Mouse (Mus musculus) c-Kit-negative CD71-positive TER-119-positive erythroid progenitor cells, embryonic 14.5 days (primary cell): ENCODE results near the gene Hist1h3f.
"Not testable (repeated sequence)": the region's sequence is repeated elsewhere in the genome, so short reads cannot be mapped to it uniquely, and the experiment has no call there.

Experiments used
- DNase-seq: peaks from one replicate; pipeline ENCODE4 v3.0.0-alpha.2; 2013; ENCODE audit warnings: low read depth, low spot score

The Hist1h3f gene

GRCm38 (mm10) chr13:23561883-23562659 lies 18.2 kb downstream of the Hist1h3f start, which contains the start of gene Hist1h3e:
TSS of gene Hist1h3e (minus strand) at chr13:23562369.
- peak; percentile 94 for DNase-seq

DNA sequence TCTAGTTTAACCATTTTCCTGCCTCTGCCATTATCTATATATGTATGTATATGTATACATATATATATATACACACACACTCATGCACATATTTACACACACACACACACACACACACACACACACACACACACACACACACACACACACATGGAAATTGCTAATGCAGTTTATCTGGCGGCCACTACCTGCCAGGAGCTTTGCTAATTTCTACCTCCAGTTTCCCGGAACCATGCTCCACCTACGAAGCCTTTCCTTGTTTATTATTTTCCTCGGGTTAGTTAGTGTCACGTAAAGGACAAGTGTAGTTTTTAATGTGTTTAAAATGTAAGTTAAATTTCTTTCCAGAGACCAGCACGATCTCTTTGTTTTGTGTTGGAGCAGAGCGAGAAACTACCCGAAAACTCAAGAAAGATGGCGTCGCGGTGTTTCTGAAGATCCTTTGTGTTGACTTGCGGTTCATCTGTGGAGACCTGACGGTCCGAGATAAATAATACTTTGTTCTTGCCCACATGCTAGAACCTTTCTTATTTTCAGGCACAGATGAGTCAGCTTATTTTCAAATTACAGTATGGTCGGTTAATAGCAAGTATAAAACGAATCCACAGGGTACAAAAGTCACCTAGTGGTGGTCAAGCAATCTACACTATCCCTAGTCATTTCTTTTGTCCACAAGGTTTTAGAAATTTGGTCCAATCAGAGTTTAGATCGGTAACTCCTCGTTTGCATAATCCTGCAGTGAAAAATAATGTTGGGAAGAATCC lies 19.0 kb downstream of the Hist1h3f start:
- no peak for DNase-seq

DNA sequence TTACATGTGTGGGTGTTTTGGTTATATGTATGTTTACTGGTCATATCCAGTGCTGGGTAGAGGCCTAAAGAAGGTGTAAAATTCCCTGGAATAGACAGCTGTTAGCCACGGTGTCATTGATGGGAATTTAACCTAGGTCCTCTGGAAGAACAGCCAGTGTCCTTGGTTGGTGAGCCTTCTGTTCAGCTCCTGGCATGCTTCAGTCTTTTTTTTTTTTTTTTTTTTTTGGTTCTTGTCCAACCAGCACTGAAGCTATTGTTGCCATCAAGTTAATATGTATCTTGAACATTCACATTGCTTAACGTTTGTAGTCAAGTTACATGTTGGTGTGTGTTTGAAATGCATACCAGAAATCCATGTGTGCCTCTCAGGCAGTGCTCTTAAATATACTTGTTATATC lies 20.6 kb downstream of the Hist1h3f start:
- no peak for DNase-seq

- DNase-seq: peak; percentile 49
These were observed 26.6 kb downstream of the Hist1h3f start for GRCm38 (mm10) chr13:23570261-23571021.

- peak; percentile 93 for DNase-seq
These were observed 27.2 kb downstream of the Hist1h3f start, which contains the start of the genes Hist1h2ae and Hist1h2bg for GRCm38 (mm10) chr13:23571022-23571503. TSS of gene Hist1h2ae (minus strand) at chr13:23571220. TSS of gene Hist1h2bg (plus strand) at chr13:23571396.

DNA sequence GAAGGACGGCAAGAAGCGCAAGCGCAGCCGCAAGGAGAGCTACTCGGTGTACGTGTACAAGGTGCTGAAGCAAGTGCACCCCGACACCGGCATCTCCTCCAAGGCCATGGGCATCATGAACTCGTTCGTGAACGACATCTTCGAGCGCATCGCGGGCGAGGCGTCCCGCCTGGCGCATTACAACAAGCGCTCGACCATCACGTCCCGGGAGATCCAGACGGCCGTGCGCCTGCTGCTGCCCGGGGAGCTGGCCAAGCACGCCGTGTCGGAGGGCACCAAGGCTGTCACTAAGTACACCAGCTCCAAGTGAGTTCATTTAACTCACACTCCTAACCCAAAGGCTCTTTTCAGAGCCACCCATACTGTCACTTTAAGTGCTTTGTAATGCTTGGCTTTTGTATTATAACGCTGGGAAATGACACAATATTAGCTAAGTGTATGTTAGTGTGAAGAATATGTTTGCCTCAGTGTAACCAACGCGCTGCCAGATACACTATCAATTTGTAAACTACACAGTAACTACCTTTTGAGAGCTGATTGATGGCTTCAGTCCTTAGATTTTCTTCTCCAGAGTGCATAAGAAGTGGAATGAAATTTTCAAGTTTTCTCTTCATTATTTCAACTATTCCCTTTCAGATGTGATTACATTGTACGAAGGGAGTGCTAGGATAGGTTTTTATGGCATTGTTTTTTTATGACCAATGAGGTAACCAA lies 27.8 kb downstream of the Hist1h3f start:
- peak; percentile 57 for DNase-seq

- peak; percentile 62 for DNase-seq
These were observed 28.6 kb downstream of the Hist1h3f start for GRCm38 (mm10) chr13:23572218-23573033.

DNA sequence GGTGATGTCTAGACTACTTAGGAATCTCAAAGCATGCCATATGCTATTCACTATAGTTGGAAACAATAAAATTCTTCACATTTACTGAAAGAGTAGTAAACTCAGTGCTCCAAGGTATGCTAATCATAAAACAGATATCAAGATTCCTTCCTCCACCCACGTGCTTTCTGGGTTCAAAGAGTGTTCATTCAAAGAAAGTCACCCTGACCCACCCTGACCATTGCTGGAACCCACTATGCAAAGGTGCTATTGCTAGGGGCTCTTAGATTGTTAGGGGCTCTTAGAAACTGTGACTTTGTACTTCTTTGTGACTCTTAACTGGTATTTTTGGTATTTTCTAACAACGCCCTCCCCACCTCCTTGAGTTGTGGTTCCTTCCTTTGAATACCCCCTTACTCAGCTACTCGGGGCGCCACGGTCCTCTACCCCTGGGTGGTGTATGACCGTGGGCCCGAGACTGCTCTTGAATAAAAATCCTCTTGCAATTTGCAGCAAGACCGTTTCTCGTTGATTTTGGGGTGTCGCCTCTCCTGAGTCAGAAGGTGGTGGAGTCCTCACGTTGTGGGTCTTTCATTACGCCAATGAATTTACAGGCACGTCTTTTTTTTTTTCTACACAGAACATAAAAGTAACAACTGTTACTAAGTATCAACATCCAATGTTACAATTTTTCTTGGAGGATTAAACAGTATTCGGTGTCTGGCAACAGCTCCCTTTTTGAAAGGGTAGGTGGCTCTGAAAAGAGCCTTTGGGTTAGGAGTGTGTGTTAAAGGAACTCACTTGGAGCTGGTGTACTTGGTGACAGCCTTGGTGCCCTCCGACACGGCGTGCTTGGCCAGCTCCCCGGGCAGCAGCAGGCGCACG lies 29.4 kb downstream of the Hist1h3f start:
- peak; percentile 47 for DNase-seq

DNA sequence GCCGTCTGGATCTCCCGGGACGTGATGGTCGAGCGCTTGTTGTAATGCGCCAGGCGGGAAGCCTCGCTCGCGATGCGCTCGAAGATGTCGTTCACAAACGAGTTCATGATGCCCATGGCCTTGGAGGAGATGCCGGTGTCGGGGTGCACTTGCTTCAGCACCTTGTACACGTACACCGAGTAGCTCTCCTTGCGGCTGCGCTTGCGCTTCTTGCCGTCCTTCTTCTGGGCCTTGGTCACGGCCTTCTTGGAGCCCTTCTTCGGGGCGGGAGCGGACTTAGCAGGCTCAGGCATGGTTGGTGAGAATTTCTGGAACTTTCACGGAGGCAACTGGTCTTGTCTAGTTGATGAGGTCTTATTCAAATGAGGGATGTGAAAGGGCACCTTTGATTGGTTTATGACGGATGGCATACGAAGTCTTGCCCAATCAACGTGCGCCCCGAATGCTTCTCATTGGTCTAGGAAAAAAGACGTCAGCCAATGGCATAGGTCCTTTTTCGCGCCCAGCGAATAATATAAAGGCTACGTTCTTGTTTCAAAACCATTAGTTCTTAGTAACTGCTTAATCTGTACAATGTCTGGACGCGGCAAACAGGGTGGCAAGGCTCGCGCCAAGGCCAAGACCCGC lies 30.2 kb downstream of the Hist1h3f start, which contains the start of the genes Hist1h2bf and Hist1h2ad:
TSS of gene Hist1h2bf (minus strand) at position 299 of the 627 bp plus-strand sequence.
TSS of gene Hist1h2ad (plus strand) at position 484 of the 627 bp plus-strand sequence.
- peak; percentile 99 for DNase-seq

- peak; percentile 49 for DNase-seq
These were observed 30.8 kb downstream of the Hist1h3f start for GRCm38 (mm10) chr13:23574546-23575170.

GRCm38 (mm10) chr13:23575271-23575851 lies 31.5 kb downstream of the Hist1h3f start, which contains the start of gene Hist1h3d:
TSS of gene Hist1h3d (plus strand) at chr13:23575763.
- DNase-seq: peak; percentile 88

DNA sequence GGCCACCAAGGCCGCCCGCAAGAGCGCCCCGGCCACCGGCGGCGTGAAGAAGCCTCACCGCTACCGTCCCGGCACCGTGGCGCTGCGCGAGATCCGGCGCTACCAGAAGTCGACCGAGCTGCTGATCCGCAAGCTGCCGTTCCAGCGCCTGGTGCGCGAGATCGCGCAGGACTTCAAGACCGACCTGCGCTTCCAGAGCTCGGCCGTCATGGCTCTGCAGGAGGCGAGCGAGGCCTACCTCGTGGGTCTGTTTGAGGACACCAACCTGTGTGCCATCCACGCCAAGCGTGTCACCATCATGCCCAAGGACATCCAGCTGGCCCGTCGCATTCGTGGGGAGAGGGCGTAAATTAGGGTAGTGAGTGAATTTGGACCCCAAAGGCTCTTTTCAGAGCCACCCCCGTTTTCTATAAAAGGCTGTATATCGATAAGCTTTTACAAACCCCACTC lies 32.0 kb downstream of the Hist1h3f start:
- DNase-seq: not testable (repeated sequence)

DNA sequence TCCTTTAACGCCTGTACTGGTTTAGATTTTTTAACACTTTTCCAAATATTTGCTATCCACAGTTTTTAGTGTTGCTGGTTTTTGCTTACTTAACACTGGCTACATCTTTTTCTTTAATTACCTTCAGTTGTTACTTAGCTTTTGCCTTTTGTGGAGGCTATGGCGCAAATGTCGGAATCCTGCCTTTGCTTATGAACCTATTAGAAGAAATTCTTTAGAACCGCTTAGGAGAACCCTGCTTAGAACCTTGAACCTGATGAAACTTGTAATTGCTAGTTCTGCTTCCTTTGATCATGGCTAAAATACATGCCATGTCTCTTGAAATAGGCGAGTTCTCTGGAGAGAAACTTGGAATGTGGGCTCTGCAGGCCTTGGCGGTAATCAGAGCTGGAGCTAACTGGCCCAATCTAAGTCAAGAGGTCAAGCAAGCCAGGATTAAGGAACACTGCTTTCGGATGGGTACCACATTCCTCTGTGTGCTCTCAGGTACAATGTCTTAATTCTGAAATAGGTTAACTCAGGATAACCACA lies 32.6 kb downstream of the Hist1h3f start:
- DNase-seq: peak; percentile 50

GRCm38 (mm10) chr13:23576906-23577639 lies 33.2 kb downstream of the Hist1h3f start:
- DNase-seq: peak; percentile 40

GRCm38 (mm10) chr13:23577835-23578234 lies 34.0 kb downstream of the Hist1h3f start:
- no peak for DNase-seq
